ENCODE assay signal across 8 mouse cellular contexts in the genomic region with DNA sequence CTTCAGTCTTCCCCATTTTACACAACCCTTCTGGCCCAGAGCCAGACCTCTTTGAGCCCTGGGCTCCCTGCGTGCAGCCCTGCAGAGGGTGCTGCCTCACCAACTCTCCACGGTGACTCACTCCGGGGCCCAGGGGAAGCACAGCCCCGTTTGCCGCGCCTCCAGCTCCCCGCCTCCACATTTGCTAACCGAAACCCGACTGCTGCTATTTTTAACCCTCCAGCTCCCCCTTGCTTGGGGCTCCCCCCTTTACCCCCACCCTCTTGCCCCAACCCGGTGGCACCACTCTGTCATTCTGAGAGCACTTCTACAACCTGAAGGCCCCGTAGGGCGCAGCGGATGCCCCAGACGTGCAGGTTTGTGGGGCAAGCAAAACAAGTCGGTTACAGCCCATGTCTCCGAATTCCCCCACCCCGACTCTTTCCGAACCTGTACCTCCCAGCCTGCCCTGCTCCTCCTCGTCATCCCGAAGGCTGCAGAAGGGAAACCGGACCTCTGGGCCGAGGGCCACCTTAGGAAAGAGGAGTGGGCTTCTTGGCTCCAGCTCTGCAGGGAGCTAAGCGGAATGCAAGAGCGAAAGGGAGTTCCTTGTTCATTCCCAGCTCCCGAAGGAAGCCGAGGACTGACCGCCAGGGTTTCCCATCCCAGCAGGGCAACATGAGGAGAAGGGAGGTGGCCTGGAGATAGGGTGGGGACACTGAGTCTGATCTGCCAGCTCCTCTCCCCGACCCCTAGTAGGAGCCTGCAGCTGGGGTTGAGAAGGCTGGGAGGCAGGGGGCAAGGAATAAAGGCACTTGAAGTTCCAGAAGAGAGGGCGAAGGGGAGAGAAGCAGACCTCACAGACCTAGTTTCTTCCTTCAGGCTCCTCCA. TPM values are rescaled to one million over a fixed set of nuclear protein-coding genes. Genes with fewer than 3 reads are reported as not detected.
DNase-seq lines count a peak whose midpoint lies in the region; ATAC-seq and TF ChIP-seq lines count a peak whose summit lies in the region.

No protein-coding gene starts in this region.

- ATAC-seq in G1E (ENCODE audit: extremely low read depth, insufficient number of reproducible peaks, low FRiP score, poor library complexity, severe bottlenecking) = peak; percentile 80
- ATAC-seq in hindbrain, embryonic 13.5 days (ENCODE audit: low FRiP score) = no peak

- TF ChIP-seq CTCF in G1E (IDR thresholded peaks at IDR 0.05; ENCODE audit: low read depth, low read length) = no peak
- 0 out of 2 replicates have a peak, but pooled peaks have one; percentile 6 for TF ChIP-seq CTCF in brain, embryonic 14.5 days (IDR thresholded peaks at IDR 0.05; ENCODE audit: borderline replicate concordance, extremely low read depth, insufficient read depth, insufficient read length)

- WGBS in hindbrain, embryonic 13.5 days = 10% methylated on average over 29 of the region's 29 CpGs

- peaks cover 90% of the 10 kb centered on the region for H3K36me3 ChIP-seq in G1E (replicated peaks)
- H3K36me3 ChIP-seq in hindbrain, embryonic 13.5 days = peaks cover 5% of the 10 kb centered on the region

- peak overlapping the region; percentile 42 for H3K4me2 ChIP-seq in hindbrain, embryonic 13.5 days

- H3K27me3 ChIP-seq in G1E (ENCODE audit: insufficient read depth, low read length) = no peaks in the 10 kb centered on the region
- H3K27me3 ChIP-seq in hindbrain, embryonic 13.5 days = 0 out of 2 replicates have a peak, but pooled peaks cover 4% of the 10 kb centered on the region

- peak; percentile 90 for DNase-seq in G1E (ENCODE audit: low spot score)
- DNase-seq in brain, embryonic 14.5 days (ENCODE audit: low read depth) = peak; percentile 69
- DNase-seq in frontal cortex, postnatal 36 days (ENCODE audit: low spot score in 2 of 2) = peak; percentile 83
- DNase-seq in left cerebral cortex, adult 18-20 months (ENCODE audit: low spot score in 2 of 2) = peak; percentile 81 to 84
- peak; percentile 93 to 95 for DNase-seq in lung, postnatal 4 days
- DNase-seq in right cerebral cortex, adult 2 months (ENCODE audit: low spot score in 2 of 2) = peak; percentile 77 to 81
- DNase-seq in urinary bladder, adult 18-20 months (ENCODE audit: low spot score in 2 of 2) = peak; percentile 78 to 85

- peak overlapping the region; percentile 71 for H3K4me3 ChIP-seq in G1E (ENCODE audit: low read depth, low read length)
- 0 out of 2 replicates have a peak overlapping the region, but pooled peaks have one; percentile 7 for H3K4me3 ChIP-seq in hindbrain, embryonic 13.5 days

- H3K9ac ChIP-seq in hindbrain, embryonic 13.5 days = peak overlapping the region; percentile 66

- H3K4me1 ChIP-seq in G1E (ENCODE audit: insufficient read depth, low read depth, low read length) = peaks cover 96% of the 10 kb centered on the region
- peaks cover 92% of the 10 kb centered on the region for H3K4me1 ChIP-seq in hindbrain, embryonic 13.5 days (replicated peaks)

- TF ChIP-seq POLR2A in brain, embryonic 14.5 days (IDR thresholded peaks at IDR 0.05; ENCODE audit: borderline replicate concordance, extremely low read depth, insufficient read depth, insufficient read length, poor library complexity, severe bottlenecking) = no peak

- H3K27ac ChIP-seq in hindbrain, embryonic 13.5 days = peak overlapping the region; percentile 19

- no peaks in the 10 kb centered on the region for H3K9me3 ChIP-seq in G1E (replicated peaks)
- no peaks in the 10 kb centered on the region for H3K9me3 ChIP-seq in hindbrain, embryonic 13.5 days

RNA-seq across cellular contexts. Expression of a gene that starts 19.0 kb away (rescaled TPM):
- 20.4 and 21.1 TPM in 2 replicates for total RNA-seq in G1E (2014; fragmentation: Nextera tagmentation)
- total RNA-seq in G1E (2017) = 3.0 and 3.9 TPM in 2 replicates
- 117 and 164 TPM in 2 replicates for polyA plus RNA-seq in G1E (2012)
- polyA plus RNA-seq in brain, embryonic 14.5 days (2012; rRNA removed) = 78.2 and 82.1 TPM in 2 replicates
- polyA plus RNA-seq in hindbrain, embryonic 13.5 days (2015; fragmentation: Nextera tagmentation; extraction: Ambion mirVana) = 27.9 and 28.1 TPM in 2 replicates
- total RNA-seq in left cerebral cortex, adult 18-20 months (2021) = 10 to 100 TPM; 31.5 to 36.1 TPM

RNA-seq across cellular contexts. Expression of a gene that starts 47.0 kb away (rescaled TPM):
- 210 and 256 TPM in 2 replicates for total RNA-seq in G1E (2014; fragmentation: Nextera tagmentation)
- total RNA-seq in G1E (2017) = 108 and 116 TPM in 2 replicates
- 113 and 125 TPM in 2 replicates for polyA plus RNA-seq in G1E (2012)
- 34.5 and 39.5 TPM in 2 replicates for polyA plus RNA-seq in brain, embryonic 14.5 days (2012; rRNA removed)
- polyA plus RNA-seq in hindbrain, embryonic 13.5 days (2015; fragmentation: Nextera tagmentation; extraction: Ambion mirVana) = 59.8 and 62.9 TPM in 2 replicates
- total RNA-seq in left cerebral cortex, adult 18-20 months (2021) = 100 to 1,000 TPM; 154 to 168 TPM

RNA-seq across cellular contexts. Expression of a gene that starts 57.5 kb away (rescaled TPM):
- total RNA-seq in G1E (2014; fragmentation: Nextera tagmentation) = not detected in 2 replicates
- under 0.01 and 0.05 TPM in 2 replicates for total RNA-seq in G1E (2017)
- polyA plus RNA-seq in G1E (2012) = 0.23 and 0.25 TPM in 2 replicates
- 19.7 and 20.4 TPM in 2 replicates for polyA plus RNA-seq in brain, embryonic 14.5 days (2012; rRNA removed)
- polyA plus RNA-seq in hindbrain, embryonic 13.5 days (2015; fragmentation: Nextera tagmentation; extraction: Ambion mirVana) = 10.4 and 10.8 TPM in 2 replicates
- 10 to 100 TPM; 42.6 to 44.7 TPM for total RNA-seq in left cerebral cortex, adult 18-20 months (2021)
